Mouse (Mus musculus): ENCODE results near the gene Lias. TPM values are rescaled to one million over a fixed set of nuclear protein-coding genes. Genes with fewer than 3 reads are reported as not detected.

Gene Lias
- total RNA-seq, 2 experiments from 2014 or later, result 37.4 to 38.2 TPM

DNA sequence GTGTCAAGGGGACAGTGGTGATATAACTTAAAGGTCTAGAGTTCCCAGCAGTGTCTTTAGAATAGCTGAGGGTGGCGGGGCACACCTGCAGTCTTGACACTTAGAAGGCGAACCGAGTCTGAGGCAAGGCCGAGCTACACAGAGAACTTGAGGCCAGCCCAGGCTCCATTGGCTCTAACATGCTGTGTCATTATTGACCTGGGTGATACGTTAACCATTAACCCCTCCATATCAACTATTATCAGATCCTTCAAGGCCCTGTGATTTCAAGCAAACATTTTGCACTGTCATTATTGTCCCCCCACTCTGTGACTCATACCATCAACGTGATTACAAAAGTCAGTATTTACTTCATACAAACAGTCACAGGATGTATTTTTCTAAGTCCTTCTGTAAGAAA, 32.9 kb downstream of the Lias start:
- DNase-seq (ENCODE audit: low spot score in 2 of 2), result no peak

DNA sequence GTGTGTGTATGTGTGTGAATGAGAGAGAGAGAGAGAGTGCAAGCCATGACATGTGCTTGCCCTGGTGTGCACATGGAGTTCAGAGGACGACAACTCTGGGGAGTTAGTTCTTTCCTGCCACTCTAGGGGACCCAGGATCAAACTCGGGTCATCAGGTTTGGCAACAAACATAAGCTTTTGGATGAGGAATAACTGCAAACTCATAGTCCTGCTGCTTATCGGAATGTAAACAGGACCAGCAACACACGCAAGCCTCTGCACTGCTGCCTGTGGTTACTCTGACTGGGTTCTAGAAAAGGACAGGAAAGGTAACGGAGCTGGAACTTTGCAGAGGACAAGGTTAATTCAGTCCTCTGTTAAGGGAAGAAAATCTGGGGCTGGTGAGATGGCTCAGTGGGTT, 34.0 kb downstream of the Lias start:
- no peak for DNase-seq (ENCODE audit: low spot score in 2 of 2)

DNA sequence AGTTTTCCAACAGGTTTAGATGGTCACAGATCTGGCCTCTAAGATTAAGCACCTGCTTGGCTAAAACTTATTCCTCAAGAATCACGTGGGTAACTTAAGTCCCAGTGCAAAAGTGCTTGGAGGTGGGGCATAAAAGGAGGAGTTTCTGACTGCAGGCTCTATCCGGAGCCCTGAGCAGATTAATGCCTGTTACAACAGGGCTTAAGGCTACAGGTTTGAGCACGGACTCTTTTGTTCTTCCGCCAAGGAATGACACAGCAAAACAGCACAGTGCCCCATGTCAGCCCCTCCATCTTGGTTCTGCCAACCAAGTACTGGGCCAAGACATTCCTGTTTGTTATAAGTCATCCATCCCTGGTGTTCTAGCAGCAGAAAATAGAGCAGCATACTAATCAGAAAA, 37.0 kb downstream of the Lias start:
- no peak for DNase-seq (ENCODE audit: low spot score in 2 of 2)

DNA sequence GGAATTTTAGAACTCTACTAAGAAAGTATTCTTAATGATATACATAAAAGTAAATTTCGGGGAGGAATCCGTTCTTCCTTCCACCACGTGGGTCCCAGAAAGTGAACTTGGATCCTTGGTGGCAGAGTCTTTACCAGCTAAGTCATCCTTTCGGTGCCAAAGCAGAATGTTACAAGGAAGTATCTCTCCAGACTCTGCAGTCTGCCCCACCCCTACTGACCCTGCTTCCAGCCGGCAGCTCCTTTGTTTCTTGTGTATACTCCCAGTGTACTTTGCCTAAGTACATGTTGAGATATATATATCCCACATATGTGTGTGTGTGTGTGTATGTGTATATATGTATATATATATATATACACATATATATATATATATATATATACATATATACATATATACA, 38.1 kb downstream of the Lias start:
- DNase-seq (ENCODE audit: low spot score in 2 of 2), result no peak

- peak in 1 of 2 experiments; percentile 30 for DNase-seq (ENCODE audit: low spot score in 2 of 2)
Measured at GRCm38 (mm10) chr5:65434471-65435362, 43.4 kb downstream of the Lias start.

- no peak for DNase-seq (ENCODE audit: low spot score in 2 of 2)
Measured at GRCm38 (mm10) chr5:65435363-65435805, 44.1 kb downstream of the Lias start.

- peak; percentile 92 to 96 for DNase-seq (ENCODE audit: low spot score in 2 of 2)
Measured at GRCm38 (mm10) chr5:65435806-65436561, 44.7 kb downstream of the Lias start, which contains the start of gene Ugdh. Ugdh (minus strand) TSS chr5:65435949.

DNA sequence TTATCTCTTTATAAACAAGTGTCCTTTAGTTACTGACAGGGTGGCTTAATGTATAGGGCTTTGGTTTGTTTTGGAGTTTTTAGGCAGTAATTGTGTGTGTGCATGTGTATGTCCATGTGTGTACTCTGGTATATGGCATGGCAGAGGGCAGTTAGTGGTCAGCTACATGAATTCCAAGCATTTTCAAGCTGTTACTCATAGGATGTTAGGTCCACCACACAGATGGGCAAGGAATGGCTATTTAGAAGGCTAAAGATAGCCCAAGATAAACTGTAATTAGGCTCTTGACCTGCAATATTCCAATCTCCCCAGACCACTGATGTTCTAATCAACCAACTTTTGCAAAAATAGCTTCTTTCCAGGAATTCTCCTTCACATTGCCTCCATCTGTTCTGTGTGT, 46.7 kb downstream of the Lias start:
- no peak for DNase-seq (ENCODE audit: low spot score in 2 of 2)

- DNase-seq (ENCODE audit: low spot score in 2 of 2), result no peak
Measured at GRCm38 (mm10) chr5:65444981-65445380, 53.7 kb downstream of the Lias start.

DNA sequence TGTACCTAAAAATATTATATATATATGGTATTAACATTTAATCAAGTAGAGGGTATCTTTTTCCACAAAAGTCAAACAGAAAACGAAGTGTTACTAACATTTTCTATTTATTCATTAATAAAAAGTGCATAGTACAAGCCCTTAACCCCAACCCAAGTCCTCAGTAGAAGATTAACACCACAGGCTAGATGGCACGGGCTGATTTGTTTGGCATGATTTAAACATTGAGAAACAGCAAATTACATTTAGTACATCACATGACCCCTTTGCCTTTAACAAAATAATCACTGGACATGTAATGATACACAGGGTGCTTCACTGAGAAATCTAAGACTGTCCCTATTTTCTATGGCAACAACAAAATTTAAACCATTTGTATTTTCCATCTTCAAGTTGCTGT, 55.5 kb downstream of the Lias start:
- DNase-seq (ENCODE audit: low spot score in 2 of 2), result no peak

- DNase-seq (ENCODE audit: low spot score in 2 of 2), result no peak
Measured at GRCm38 (mm10) chr5:65447826-65448225, 56.5 kb downstream of the Lias start.

DNA sequence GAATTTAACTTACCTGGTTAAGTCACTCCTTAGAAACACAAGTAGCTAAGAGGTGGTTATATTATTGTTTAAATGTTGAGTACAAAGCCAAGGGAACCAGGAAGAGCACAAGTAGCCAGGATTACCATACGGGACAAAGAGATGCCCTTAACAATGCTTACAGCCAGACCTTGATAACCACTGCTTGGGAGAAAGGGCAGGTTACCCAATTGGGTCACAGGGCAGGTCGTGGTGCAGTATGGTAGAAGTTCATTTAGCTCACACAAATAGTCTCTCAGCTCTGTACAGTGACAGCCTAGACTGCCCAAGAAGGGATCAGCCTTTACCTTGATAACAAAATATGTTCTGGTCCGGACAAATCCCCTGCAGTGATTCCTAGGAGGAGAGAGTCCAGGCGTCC, 57.6 kb downstream of the Lias start:
- DNase-seq (ENCODE audit: low spot score in 2 of 2), result no peak

DNA sequence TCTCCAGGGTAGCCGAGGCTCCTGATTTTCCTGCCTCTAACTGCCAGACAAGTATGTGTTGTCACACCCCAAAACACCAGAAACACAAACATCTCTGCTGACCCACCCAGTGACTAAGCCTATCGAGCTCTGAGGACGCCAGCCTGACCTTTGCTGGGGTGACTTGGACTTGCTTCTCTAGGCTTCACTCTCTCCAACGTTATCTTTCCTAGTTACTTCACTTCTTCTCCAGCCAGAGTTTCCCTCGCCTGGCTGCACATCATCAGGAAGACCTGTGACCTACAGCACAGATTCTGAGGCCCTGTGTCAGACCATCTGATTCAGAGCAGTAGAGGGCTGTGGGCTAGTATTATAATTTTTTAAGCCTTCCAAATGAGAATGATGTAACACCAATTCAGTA, 63.5 kb downstream of the Lias start:
- DNase-seq (ENCODE audit: low spot score in 2 of 2), result no peak

DNA sequence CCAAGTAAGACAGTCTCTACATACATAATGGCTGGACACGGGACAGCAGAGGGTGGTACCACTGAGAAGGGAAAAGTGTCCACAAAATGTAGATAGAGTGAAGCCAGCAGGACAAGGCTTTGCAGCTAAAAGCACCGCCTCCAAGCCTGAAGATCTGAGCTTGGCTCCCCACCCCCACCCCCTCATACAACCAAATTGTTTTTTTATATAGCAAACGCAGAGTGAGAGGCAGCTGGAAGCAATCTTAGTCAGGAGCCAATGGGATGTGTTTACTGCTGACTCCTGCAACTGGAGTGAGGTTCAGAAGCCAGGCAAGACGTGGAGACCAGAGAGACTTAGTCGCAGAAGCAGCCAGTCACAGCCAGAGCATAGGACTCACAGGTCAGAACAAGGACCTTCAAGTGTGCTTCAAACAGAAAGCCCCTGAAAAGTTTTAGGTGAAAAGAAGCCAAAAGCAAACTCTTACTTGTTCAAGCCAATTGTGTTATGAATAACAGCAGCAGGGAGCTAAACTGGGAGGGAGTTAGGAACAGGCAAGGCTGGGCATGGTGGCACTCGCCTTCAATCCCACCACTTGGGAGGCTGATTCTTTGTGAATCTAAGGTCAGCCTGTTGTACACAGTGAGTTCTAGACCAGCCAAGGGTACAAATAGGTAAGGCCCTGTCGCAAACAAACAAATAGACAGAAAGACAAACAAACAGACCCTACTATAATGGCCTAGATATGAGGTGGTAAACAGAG, 66.0 kb downstream of the Lias start:
- DNase-seq (ENCODE audit: low spot score in 2 of 2), result no peak

DNA sequence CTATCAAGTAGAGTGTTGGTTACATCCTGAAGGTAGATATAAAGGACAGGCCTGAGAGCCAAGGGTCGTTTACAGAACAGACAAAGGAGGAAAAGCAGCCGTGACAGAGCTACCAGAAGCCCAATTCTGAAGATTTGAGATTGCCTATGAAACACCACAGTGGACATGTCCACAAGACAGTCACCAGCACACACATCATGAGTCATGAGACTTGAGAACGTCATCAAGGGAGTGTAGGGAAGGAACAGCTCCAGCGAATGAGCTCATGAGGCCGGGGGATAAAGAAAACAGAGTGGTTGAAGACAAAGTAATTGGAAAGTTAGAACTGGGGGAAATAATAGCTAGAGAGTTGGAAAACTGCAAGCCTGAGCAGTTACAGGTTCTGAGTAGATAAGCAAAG, 66.5 kb downstream of the Lias start:
- no peak for DNase-seq (ENCODE audit: low spot score in 2 of 2)

DNA sequence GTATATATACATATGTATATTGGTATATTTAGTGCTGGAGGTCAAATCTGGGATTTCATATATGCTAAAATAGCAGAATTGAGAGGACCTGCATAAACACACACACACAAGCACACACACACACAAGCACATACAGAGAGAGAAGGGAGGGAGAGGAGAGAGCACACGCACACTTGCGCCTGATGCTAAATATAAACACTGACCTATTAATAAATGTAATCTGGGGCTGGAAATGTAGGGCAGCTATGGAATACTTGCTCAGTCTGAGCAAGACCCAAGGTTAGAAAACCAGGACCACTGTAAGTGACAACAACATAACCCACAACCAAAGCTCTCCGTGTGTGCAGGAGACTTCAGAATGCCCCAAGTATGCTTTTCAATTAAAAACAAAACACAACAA, 68.2 kb downstream of the Lias start:
- DNase-seq (ENCODE audit: low spot score in 2 of 2), result no peak

Other genes with a start within 250 kb of the Lias start
- gene Wdr19, start 191.8 kb upstream of the Lias start, total RNA-seq (2021), result 10 to 100 TPM; 16.7 to 20.8 TPM
- 10 to 100 TPM; 26.6 to 29.5 TPM for gene Rfc1, start 55.8 kb upstream of the Lias start, total RNA-seq (2021)
- gene Klb, start 43.2 kb upstream of the Lias start, total RNA-seq (2021), result under 1 TPM; 0.66 to 0.74 TPM
- 100 to 1,000 TPM; 633 to 651 TPM for gene Rpl9, start 53 bp upstream of the Lias start, total RNA-seq (2021)
- gene Ugdh, start 44.5 kb downstream of the Lias start, total RNA-seq (2021), result 10 to 100 TPM; 27.7 to 33.7 TPM
- not detected for gene Gm43552, start 101.3 kb downstream of the Lias start, total RNA-seq (2021)
- gene Smim14, start 145.7 kb downstream of the Lias start, total RNA-seq (2021), result 100 to 1,000 TPM; 141 to 152 TPM
- gene Ube2k, start 145.7 kb downstream of the Lias start, total RNA-seq (2021), result 100 to 1,000 TPM; 140 to 150 TPM